Mouse (Mus musculus) megakaryocyte, embryonic 14.5 days (primary cell): ENCODE measurements at regions not wholly inside any gene's neighbourhood (a gene's known extent, or its start where the extent isn't known, plus 50 kb on each side); places are given as distances from the start of the nearest gene placed in this dataset.

Source experiments
- H3K27me3 ChIP-seq: replicated peaks from 2 replicates; pipeline ENCODE3; 2012; ENCODE audit warnings: inconsistent platforms
- H3K36me3 ChIP-seq: replicated peaks from 2 replicates; pipeline ENCODE3; 2012; ENCODE audit warnings: low read length, inconsistent platforms, mixed read lengths
- H3K4me1 ChIP-seq: 2 replicates; pipeline ENCODE4 v1.6.1; 2012; ENCODE audit warnings: inconsistent platforms
- H3K4me3 ChIP-seq: replicated peaks from 2 replicates; pipeline ENCODE3; 2012; ENCODE audit warnings: moderate library complexity, mild to moderate bottlenecking, inconsistent platforms
- H3K9me3 ChIP-seq: 2 replicates; pipeline ENCODE4 v1.6.1; 2012; ENCODE audit warnings: inconsistent platforms
- FLI1 ChIP-seq: IDR thresholded peaks from 2 replicates; pipeline ENCODE4 v1.6.1; 2012; ENCODE audit warnings: low read length, inconsistent platforms, mixed read lengths
- GATA1 ChIP-seq: IDR thresholded peaks from 3 replicates; pipeline ENCODE4 v1.6.1; 2012; ENCODE audit warnings: mixed read lengths, low read length, inconsistent platforms, borderline replicate concordance

DNA sequence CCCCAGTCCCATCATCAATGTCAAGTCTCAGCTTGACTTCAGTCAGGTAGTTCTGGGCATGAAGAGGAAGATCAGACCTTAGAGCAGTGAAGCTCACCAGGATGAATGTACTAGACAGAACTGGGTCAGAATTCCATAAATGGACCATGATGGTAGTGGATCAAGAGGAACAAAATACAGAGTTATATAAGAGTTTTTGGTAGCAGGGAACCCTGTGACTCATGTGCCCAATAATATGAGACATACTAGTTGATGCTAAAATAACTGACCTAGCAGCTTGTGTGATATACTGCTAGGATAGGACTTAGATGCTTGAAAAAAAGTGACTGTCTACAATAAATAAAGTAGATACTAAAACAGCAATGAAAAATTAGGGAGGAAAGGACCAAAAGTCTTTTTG, 225.6 kb downstream of the Nuak1 start:
- no peaks in the 10 kb centered on the region for H3K27me3 ChIP-seq
- no peaks in the 10 kb centered on the region for H3K36me3 ChIP-seq
- no peak overlapping the region for H3K4me3 ChIP-seq
- H3K9me3 ChIP-seq, result no peaks in the 10 kb centered on the region
- TF ChIP-seq GATA1, result no peak
- no peak for TF ChIP-seq FLI1
- H3K4me1 ChIP-seq, result no peaks in the 10 kb centered on the region

DNA sequence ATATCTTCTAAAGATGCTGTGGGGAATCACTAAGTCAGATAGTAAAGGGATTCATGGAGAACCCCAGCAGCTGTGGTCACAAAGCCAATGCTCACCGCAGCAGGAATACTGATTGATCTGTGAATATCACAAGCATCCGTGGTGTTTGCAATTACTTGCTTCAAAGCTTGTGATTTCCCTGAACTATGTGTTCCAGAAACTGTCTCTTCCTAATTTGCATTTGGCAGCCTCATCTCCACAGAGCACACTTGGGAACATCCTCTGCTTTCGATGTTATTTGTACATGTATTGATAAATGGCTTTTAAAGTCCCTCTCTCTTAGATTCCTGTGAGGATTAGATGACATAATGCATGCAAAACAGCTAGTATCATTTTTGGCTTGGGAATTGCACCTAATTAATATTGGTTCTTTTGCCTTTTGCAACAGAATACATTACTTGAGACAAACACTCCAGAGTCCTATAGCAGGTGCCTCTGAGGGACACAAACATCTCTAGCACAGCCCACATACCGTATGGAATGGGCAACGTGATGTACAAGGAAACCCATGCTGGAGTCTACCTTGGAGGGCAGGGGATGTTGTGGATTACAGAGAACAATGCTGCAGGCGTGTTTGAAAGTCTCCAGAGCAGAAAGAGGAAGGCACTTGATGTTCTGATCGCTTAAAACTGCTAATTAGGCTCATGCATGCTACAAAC, 211.0 kb downstream of the Nuak1 start:
- Histone ChIP-seq H3K4me3 (no peak overlapping the region), H3K4me1 (no peaks in the 10 kb centered on the region), H3K36me3 (no peaks in the 10 kb centered on the region), H3K27me3 (no peaks in the 10 kb centered on the region), H3K9me3 (peaks cover 3% of the 10 kb centered on the region; the same call in 1 of the 2 replicates)
- TF ChIP-seq FLI1, result no peak
- no peak for TF ChIP-seq GATA1

DNA sequence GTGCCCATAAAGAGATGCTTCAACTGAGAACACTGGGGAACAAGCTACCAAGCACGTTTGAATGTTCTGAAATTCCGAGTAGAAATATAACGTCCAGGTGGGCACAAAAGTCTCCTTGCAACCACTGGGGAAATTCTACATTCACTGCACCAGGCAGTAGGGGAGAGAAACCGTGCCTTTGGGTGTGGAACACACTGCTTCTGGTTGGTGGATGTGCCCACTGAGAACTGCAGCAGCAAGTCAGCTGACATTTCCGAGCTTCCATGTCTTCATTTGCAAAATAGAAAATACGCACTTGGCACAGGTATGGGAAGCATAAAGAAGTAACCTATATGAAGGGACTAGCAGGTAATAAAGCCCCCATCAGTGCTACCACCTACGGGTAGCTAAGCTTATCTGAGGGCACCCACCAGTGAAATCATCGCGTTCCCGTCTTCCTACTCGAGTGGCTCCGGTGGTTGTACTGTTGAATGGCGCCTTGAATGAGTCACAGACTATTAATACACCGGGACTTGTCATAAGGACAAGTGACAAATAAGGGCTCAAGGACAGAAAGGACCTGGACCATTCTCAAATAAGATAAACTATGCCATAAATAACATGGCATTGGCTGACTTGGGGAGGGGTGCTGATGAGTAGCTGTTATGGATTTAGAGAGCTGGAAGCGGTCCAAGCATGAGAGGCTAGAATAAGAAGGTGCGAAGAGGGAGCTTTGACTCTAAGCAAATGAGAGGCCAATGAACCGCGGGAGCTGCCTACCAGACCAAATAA, 210.2 kb downstream of the Nuak1 start:
- no peaks in the 10 kb centered on the region for H3K36me3 ChIP-seq
- peaks cover 2% of the 10 kb centered on the region for H3K27me3 ChIP-seq
- peaks cover 7% of the 10 kb centered on the region; the same call in 1 of the 2 replicates for H3K9me3 ChIP-seq
- H3K4me3 ChIP-seq, result no peak overlapping the region
- H3K4me1 ChIP-seq, result no peaks in the 10 kb centered on the region
- TF ChIP-seq FLI1 (no peak), GATA1 (no peak)

DNA sequence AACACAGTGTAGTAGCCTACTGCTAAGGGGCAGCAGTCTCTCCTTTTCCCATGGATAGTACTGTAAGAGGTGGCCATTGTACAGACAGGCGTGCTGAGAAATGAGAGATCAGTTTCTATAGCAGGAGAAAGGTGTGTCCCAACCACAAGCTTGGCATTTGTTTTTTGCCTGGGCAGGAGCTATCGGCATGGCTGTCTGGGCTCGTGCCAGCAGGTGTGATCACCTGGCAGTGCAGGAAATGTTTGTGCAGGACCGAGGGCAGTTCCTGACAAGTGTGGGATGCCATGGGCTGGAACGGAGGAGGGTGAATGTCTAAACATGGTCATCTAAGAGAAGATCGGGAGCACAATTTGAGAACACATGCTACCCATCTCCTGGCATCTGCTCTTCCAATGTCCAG, 205.4 kb downstream of the Nuak1 start:
- peaks cover 12% of the 10 kb centered on the region; the same call in 1 of the 2 replicates for H3K9me3 ChIP-seq
- H3K36me3 ChIP-seq, result no peaks in the 10 kb centered on the region
- no peaks in the 10 kb centered on the region for H3K4me1 ChIP-seq
- H3K4me3 ChIP-seq, result no peak overlapping the region
- H3K27me3 ChIP-seq, result peaks cover 2% of the 10 kb centered on the region
- TF ChIP-seq GATA1 (no peak), FLI1 (no peak)

DNA sequence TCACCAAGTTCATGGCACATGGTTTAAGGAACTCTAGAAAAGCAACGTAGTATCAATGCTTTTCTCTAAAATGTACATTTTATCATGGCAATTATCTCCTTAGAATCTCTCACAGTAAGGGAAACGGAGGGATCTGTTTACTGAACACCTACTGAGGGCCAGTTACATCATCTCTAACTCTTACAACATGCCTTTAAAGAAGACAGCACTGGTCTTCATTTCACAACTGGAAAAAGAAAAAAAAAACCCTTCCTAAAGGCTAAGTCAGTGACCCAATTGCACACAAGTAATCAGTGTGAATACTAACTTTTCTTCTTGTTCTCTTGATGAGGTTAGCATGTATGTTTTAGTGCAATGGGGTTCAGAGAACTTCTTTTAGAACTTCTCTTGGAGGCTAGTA, 204.2 kb downstream of the Nuak1 start:
- Histone ChIP-seq H3K36me3 (no peaks in the 10 kb centered on the region), H3K27me3 (peaks cover 2% of the 10 kb centered on the region)

DNA sequence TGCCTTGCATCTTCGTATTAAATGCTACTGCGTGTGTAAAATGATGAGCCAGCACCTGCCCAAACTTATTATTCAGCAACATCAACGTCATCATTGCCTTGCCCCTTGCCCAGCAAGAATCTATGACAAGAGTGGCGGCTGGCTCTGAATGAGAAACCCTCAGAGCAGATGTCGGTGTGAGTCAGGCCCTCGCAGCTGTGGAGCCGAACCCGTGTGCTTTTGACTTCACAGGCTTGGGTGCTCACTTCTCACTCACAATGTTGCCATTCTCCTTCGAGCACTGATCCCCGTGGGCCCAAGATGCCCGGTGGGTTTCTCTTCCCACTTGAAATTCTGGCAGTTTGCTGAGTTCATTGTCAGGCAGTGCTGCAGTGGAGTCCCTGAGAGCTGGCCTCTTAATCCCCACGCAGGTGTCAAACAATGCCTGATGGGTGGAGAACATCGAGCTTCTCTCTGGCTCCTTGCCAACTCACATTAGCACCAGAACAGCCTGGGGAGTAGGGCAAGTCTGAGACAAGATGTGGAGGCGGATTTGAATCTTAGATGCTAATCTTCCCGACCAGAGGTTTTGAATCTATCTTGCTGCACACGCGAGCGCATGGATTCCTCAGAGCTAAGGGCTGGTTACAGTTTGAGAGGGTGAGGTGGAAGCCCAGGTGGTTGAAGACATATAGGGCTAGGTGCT, 202.0 kb downstream of the Nuak1 start:
- H3K27me3 ChIP-seq, result peaks cover 2% of the 10 kb centered on the region
- H3K4me1 ChIP-seq, result no peaks in the 10 kb centered on the region
- no peak overlapping the region for H3K4me3 ChIP-seq
- H3K36me3 ChIP-seq, result no peaks in the 10 kb centered on the region
- TF ChIP-seq FLI1, result no peak
- TF ChIP-seq GATA1, result no peak
- H3K9me3 ChIP-seq, result peaks cover 36% of the 10 kb centered on the region

More for the DNA sequence above, 204.2 kb downstream of the Nuak1 start:
- no peaks in the 10 kb centered on the region for H3K4me1 ChIP-seq
- H3K4me3 ChIP-seq, result no peak overlapping the region
- TF ChIP-seq FLI1, result no peak
- TF ChIP-seq GATA1, result no peak
- H3K9me3 ChIP-seq, result peaks cover 15% of the 10 kb centered on the region

DNA sequence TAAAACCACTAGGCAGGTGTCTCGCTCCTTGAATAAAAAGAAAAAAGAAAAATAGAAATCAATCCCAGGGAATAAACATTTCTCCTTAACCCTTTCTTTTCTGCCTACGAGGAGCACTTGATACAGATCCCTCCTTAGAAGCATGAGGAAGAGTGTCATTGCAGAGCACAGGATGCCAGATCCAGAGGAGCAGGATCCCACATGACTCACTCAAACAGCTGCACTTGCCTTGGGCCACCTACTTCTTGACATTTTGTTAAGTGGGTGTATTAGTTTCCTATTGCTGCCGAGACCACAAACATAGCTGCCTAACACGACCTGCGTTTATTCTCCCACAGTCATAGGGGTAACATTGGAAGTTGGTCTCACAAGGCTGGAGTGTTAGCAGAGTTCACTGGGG, 197.1 kb downstream of the Nuak1 start:
- Histone ChIP-seq H3K4me3 (no peak overlapping the region), H3K4me1 (no peaks in the 10 kb centered on the region), H3K27me3 (no peaks in the 10 kb centered on the region), H3K9me3 (peaks cover 46% of the 10 kb centered on the region), H3K36me3 (no peaks in the 10 kb centered on the region)
- TF ChIP-seq FLI1, result no peak
- TF ChIP-seq GATA1, result no peak

DNA sequence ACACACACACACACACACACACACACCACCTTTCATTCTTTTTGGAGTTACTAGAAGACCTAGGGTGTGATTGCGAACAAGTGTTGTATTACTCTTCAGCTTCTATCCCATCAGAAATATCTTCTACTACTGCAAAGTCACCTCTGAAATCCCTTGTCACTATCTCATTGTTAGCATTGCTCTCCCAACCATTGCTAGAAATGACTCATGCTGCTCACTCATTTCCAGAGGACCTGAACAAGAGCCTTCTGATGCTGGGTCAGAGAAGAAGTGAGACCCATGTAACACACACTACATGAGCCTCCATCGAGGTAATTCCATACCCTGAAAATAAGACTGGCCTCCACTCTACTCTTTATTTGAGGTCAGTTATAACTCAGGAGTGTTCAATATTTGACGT, 191.1 kb downstream of the Nuak1 start:
- Histone ChIP-seq H3K4me1 (no peaks in the 10 kb centered on the region), H3K9me3 (peaks cover 16% of the 10 kb centered on the region), H3K4me3 (no peak overlapping the region), H3K36me3 (no peaks in the 10 kb centered on the region), H3K27me3 (no peaks in the 10 kb centered on the region)
- TF ChIP-seq FLI1 (no peak), GATA1 (no peak)

DNA sequence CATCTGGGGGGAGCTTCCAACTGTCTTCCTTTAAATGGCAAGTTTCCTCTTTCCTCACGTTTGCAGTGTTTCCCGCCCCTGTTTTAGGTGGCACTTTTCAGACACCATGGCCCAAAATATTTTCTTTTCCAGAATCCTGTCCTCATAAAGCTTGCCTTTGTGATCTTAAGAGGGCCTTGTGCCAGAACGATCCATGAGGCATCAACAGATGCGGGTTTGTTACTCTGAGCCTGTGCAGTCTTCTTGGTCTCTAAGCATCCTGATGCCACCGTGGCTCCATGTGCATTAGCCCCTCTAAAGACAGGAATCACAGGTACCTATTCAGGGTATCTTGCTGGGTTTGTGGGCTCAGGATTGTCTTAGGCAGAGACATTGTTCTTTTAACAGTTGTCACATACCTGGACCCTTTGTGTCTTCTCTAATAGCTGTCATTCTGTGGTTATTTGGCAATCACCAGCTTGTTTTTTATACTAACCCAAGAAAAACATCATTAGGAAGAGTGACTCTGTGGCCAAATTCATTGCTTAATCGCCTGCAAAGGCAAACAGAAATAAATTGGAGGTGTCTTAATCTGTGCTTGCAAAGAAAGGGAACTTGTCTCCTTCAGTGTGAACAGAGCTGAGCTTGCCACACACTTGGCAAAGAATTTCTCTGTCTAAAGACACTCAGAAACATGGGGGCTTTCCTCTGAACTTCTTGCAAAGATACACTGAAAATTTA, 179.3 kb downstream of the Nuak1 start:
- TF ChIP-seq FLI1 (no peak), GATA1 (no peak)
- Histone ChIP-seq H3K4me3 (no peak overlapping the region), H3K4me1 (no peaks in the 10 kb centered on the region), H3K27me3 (peaks cover 2% of the 10 kb centered on the region), H3K9me3 (no peaks in the 10 kb centered on the region), H3K36me3 (no peaks in the 10 kb centered on the region)
